Mouse (Mus musculus): ENCODE measurements around the gene Pkn3. TPM values are rescaled to one million over a fixed set of nuclear protein-coding genes. Genes with fewer than 3 reads are reported as not detected.
A peak's percentile ranks its signal among the peaks of the same experiment; 100 is the strongest.

Pkn3 gene
- total RNA-seq, 2 experiments from 2014 or later, result 1.8 to 2.2 TPM

DNA sequence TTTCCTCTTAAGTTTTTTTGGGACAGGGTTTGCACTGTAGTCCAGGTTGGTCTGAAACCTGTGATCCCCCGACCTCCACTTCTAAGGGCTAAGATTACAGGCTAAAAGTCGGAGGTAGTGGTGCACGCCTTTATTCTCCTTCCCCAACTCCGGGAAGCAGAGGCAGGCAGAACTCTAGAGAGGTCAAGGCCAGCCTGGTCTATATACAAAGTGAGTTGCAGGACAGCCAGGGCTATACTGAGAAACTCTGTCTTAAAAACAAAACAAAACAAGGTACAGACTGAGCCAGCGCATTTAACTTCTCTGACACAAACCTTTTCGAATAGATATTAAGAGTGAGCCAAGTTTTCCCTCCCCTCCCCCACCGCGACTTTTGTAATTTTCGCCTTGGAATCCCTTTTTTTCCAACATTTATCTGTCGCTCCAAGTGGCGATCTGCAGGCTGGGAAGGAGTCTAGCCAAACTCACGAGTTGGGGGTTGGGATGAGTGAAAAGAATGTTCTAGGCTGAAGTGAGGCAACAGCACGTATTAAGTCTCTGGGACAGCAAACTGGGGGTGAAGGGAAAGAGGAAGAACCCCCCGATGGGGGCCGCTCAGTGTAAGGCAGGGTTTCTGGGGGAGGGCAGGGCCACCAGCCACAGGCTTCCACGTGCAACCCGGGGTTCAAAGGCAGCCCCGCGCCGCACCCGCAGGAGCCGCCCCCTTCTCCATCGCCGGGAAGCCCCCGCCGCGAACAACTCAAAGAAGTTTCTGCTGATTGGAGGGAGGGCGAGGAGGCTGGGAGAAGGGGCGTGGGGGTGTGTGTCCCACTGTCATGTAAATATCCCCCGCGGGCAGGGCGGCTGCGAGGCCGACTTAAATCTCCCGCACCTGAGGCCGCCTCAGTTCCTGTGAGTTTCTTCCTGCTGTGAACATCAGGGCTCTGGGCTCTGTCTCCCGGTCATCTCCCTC lies 16.0 kb upstream of the Pkn3 start:
- DNase-seq (ENCODE audit: low spot score in 2 of 2), result no peak
- intact Hi-C loops (cut with DNase I), result no loop called here

GRCm38 (mm10) chr2:30062249-30063093 lies 15.0 kb upstream of the Pkn3 start:
- intact Hi-C loops (cut with DNase I), result no loop called here
- peak in 1 of 2 experiments; percentile 14 for DNase-seq (ENCODE audit: low spot score in 2 of 2)

- no peak for DNase-seq (ENCODE audit: low spot score in 2 of 2)
- intact Hi-C loops (cut with DNase I), result no loop called here
These were observed 14.2 kb upstream of the Pkn3 start for GRCm38 (mm10) chr2:30063235-30063634.

GRCm38 (mm10) chr2:30063791-30064190 lies 13.7 kb upstream of the Pkn3 start:
- intact Hi-C loops (cut with DNase I), result no loop called here
- no peak for DNase-seq (ENCODE audit: low spot score in 2 of 2)

- DNase-seq (ENCODE audit: low spot score in 2 of 2), result no peak
- intact Hi-C loops (cut with DNase I), result no loop called here
These were observed 13.2 kb upstream of the Pkn3 start for GRCm38 (mm10) chr2:30064298-30064697.

- peak; percentile 91 to 92 for DNase-seq (ENCODE audit: low spot score in 2 of 2)
- intact Hi-C loops (cut with DNase I), result no loop called here
These were observed 11.2 kb upstream of the Pkn3 start for GRCm38 (mm10) chr2:30066046-30066901.

- intact Hi-C loops (cut with DNase I), result no loop called here
- peak in 1 of 2 experiments; percentile 38 for DNase-seq (ENCODE audit: low spot score in 2 of 2)
These were observed 10.2 kb upstream of the Pkn3 start for GRCm38 (mm10) chr2:30067031-30067888.

- DNase-seq (ENCODE audit: low spot score in 2 of 2), result no peak
- intact Hi-C loops (cut with DNase I), result no loop called here
These were observed 9.5 kb upstream of the Pkn3 start for GRCm38 (mm10) chr2:30067962-30068361.

GRCm38 (mm10) chr2:30072875-30073274 lies 4.6 kb upstream of the Pkn3 start:
- no peak for DNase-seq (ENCODE audit: low spot score in 2 of 2)
- intact Hi-C loops (cut with DNase I), result no loop called here

DNA sequence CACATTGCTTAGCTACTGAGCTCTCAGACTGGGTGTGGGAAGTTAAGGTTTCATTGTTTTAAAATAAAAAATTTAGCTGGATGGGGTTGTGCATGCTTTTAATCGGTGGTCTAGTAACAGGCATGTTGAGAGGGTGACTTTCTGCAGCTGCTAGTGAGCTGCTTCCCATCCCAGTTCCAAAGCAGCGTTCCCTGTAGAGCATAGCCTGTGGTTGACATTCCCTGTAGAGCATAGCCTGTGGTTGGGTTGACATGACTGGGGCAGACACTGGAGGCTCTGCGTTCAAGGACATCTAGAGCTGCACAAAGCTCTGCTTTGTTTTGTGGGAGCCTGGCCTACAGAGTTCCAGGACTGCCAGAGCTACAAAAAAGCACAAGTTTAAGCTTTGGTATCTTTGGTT lies 4.2 kb upstream of the Pkn3 start:
- no peak for DNase-seq (ENCODE audit: low spot score in 2 of 2)
- intact Hi-C loops (cut with DNase I), result no loop called here

- no peak for DNase-seq (ENCODE audit: low spot score in 2 of 2)
- intact Hi-C loops (cut with DNase I), result loop anchor here (2.0 kb wide), 1 partner anchor 87 kb away; no protein-coding TSS in a partner anchor
These were observed 1.9 kb upstream of the Pkn3 start for GRCm38 (mm10) chr2:30075625-30076024.

- DNase-seq (ENCODE audit: low spot score in 2 of 2), result no peak
- intact Hi-C loops (cut with DNase I), result loop anchor here (2.0 kb wide), 1 partner anchor 86 kb away; no protein-coding TSS in a partner anchor
These were observed 1.0 kb upstream of the Pkn3 start for GRCm38 (mm10) chr2:30076439-30076838.

GRCm38 (mm10) chr2:30076959-30077358 lies 525 bp upstream of the Pkn3 start:
- intact Hi-C loops (cut with DNase I), result loop anchor here (2.0 kb wide), 1 partner anchor 86 kb away; no protein-coding TSS in a partner anchor

DNA sequence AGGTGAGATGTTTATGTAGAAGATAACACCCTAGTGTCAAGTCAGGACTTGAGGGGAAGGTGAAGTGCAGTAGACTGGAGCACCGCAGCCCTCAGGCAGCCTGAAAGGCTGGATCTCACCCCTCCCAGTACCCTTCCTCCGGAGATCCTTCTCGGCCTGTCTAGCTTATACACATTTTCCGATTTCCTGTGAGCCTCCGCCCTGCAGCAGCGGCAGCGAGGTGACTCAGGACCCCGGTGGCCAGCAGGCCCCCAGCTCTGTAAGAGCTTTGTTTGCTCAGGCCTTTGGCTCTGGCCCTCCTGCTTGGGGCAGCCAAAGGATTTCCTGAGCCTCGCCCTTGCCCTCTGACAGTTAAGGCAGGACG lies 847 bp downstream of the Pkn3 start:
- intact Hi-C loops (cut with DNase I), result no loop called here
- DNase-seq (ENCODE audit: low spot score in 2 of 2), result no peak

More at GRCm38 (mm10) chr2:30076959-30077358, 525 bp upstream of the Pkn3 start:
- no peak for DNase-seq (ENCODE audit: low spot score in 2 of 2)

- no peak for DNase-seq (ENCODE audit: low spot score in 2 of 2)
- intact Hi-C loops (cut with DNase I), result no loop called here
These were observed 1.3 kb downstream of the Pkn3 start for GRCm38 (mm10) chr2:30078760-30079159.

- intact Hi-C loops (cut with DNase I), result no loop called here
- DNase-seq (ENCODE audit: low spot score in 2 of 2), result no peak
These were observed 2.8 kb downstream of the Pkn3 start for GRCm38 (mm10) chr2:30080181-30080800.

DNA sequence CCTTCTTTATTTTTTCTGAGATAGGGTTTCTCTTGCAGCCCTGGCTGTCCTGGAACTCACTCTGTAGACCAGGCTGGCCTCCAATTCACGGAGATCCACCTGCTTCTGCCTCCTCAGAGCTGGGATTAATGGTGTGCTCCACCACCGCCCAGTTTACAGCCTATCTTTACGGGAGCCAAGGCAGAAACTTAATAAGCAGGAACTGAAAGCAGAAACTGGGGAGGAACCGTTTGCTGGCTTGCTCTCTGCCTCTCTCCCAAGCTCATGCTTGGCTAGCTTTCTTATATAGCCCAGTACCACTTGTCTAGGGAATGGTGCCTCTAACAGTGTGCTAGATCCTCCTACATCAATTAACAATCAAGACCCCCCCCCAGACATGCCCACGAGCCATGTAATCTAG lies 6.6 kb downstream of the Pkn3 start:
- DNase-seq (ENCODE audit: low spot score in 2 of 2), result no peak
- intact Hi-C loops (cut with DNase I), result no loop called here

DNA sequence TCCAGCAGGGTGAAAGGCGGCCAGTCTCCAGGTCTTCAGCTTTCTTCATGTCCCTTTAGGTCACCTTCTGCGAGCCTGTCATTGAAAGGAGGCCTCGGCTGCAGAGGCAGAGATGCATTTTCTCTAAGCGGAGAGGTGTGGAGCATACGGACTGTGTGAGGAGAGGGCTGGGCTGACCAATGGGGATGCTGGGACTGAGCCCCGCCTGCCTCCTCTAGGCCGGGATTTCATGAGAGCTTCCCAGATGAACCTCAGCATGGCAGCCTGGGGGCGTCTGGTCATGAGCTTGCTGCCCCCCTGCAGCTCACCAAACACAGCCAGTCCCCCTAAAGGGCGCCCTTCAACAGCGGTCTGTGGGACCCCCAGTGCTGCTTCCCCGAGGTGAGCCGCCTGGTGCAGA lies 7.1 kb downstream of the Pkn3 start:
- no peak for DNase-seq (ENCODE audit: low spot score in 2 of 2)
- intact Hi-C loops (cut with DNase I), result no loop called here
